ENCODE assay signal across 20 mouse cellular contexts in genomic region chr15:91103305-91103704, GRCm38 (mm10). TPM values are rescaled to one million over a fixed set of nuclear protein-coding genes. Genes with fewer than 3 reads are reported as not detected.
DNase-seq lines count a peak whose midpoint lies in the region; ATAC-seq and TF ChIP-seq lines count a peak whose summit lies in the region.
"Had no signal": no experiment of that assay in that cellular context is flagged by ENCODE, and none has a peak within 500 bp of the region (broad histone marks: within the 10 kb centered on the region; RNA-seq: fewer than 3 reads in every experiment).

No protein-coding gene starts in this region.

- no peaks in the 10 kb centered on the region for H3K79me3 ChIP-seq in C2C12 (ENCODE audit: low read depth)

- no peaks in the 10 kb centered on the region for H3K36me3 ChIP-seq in forebrain, embryonic 10.5 days (replicated peaks)
- no peaks in the 10 kb centered on the region for H3K36me3 ChIP-seq in forebrain, embryonic 14.5 days (ENCODE audit: control insufficient read depth, insufficient read depth, low read length)
- H3K36me3 ChIP-seq in liver, adult 2 months (ENCODE audit: control insufficient read depth, insufficient read depth, low read length): no peaks in the 10 kb centered on the region
- H3K36me3 ChIP-seq in C2C12 (ENCODE audit: control insufficient read depth, insufficient read depth): no peaks in the 10 kb centered on the region
- H3K36me3 ChIP-seq: embryonic facial prominence, embryonic 10.5 days; embryonic facial prominence, embryonic 12.5 days; forebrain, embryonic 12.5 days; forebrain, embryonic 15.5 days had no signal

- 93% methylated on average over 8 of the region's 8 CpGs for WGBS in forebrain, embryonic 10.5 days
- 94% methylated on average over 8 of the region's 8 CpGs for WGBS in forebrain, embryonic 14.5 days
- WGBS in liver, adult 2 months: 66% methylated on average over 8 of the region's 8 CpGs

- H3K4me2 ChIP-seq in forebrain, embryonic 14.5 days (ENCODE audit: low read length): no peak overlapping the region
- H3K4me2 ChIP-seq: embryonic facial prominence, embryonic 12.5 days; forebrain, embryonic 12.5 days; forebrain, embryonic 15.5 days had no signal

- peak; percentile 9 for DNase-seq in forebrain, embryonic 10.5 days (ENCODE audit: extremely low spot score, low spot score)
- no peak for DNase-seq in forebrain, embryonic 14.5 days (ENCODE audit: low spot score)
- peak; percentile 44 for DNase-seq in liver, adult 2 months (ENCODE audit: extremely low read depth, low read depth, low spot score)
- DNase-seq in liver: no peak
- DNase-seq: adrenal gland, adult 2 months; adrenal gland, postnatal 10 days; adrenal gland, postnatal 36 days; B cell, adult 2 months; cerebellum, adult 11-12 months; cerebellum, adult 2 months; cerebellum, adult 9-10 months; cerebellum, postnatal 10 days; cerebellum, postnatal 25 days; forebrain, postnatal 0 days had no signal

- H3K79me2 ChIP-seq in liver, adult 2 months (ENCODE audit: control insufficient read depth, insufficient read depth, low read length): no peaks in the 10 kb centered on the region
- no peaks in the 10 kb centered on the region for H3K79me2 ChIP-seq in C2C12 (ENCODE audit: control insufficient read depth, insufficient read depth)

- no peak overlapping the region for H3ac ChIP-seq in C2C12 (ENCODE audit: control insufficient read depth, insufficient read length, low read depth)

- H3K27me3 ChIP-seq in forebrain, embryonic 10.5 days (ENCODE audit: poor library complexity, severe bottlenecking): no peaks in the 10 kb centered on the region
- no peaks in the 10 kb centered on the region for H3K27me3 ChIP-seq in forebrain, embryonic 14.5 days (replicated peaks; ENCODE audit: control insufficient read depth, insufficient read depth, low read length)
- H3K27me3 ChIP-seq in liver, adult 2 months (ENCODE audit: control insufficient read depth, insufficient read depth, low read length): no peaks in the 10 kb centered on the region
- H3K27me3 ChIP-seq in C2C12 (ENCODE audit: control insufficient read depth, insufficient read depth, insufficient read length): no peaks in the 10 kb centered on the region
- H3K27me3 ChIP-seq: embryonic facial prominence, embryonic 12.5 days; forebrain, embryonic 12.5 days; forebrain, embryonic 15.5 days had no signal

- TF ChIP-seq POLR2A in liver, adult 2 months (IDR thresholded peaks at IDR 0.05; ENCODE audit: extremely low read depth, insufficient read depth, low read length): no peak

- TF ChIP-seq CTCF in liver, adult 2 months (IDR thresholded peaks at IDR 0.05; ENCODE audit: low read depth, low read length): no peak
- TF ChIP-seq CTCF in C2C12 (IDR thresholded peaks at IDR 0.05; ENCODE audit: control insufficient read depth, insufficient read depth, insufficient read length): no peak

- H3K4me3 ChIP-seq in forebrain, embryonic 10.5 days: no peak overlapping the region
- H3K4me3 ChIP-seq in forebrain, embryonic 14.5 days (ENCODE audit: low read depth, low read length): no peak overlapping the region
- no peak overlapping the region for H3K4me3 ChIP-seq in liver, adult 2 months (ENCODE audit: insufficient read depth, low read depth, low read length)
- H3K4me3 ChIP-seq in C2C12 (ENCODE audit: insufficient read depth, poor library complexity, severe bottlenecking): no peak overlapping the region
- H3K4me3 ChIP-seq: embryonic facial prominence, embryonic 10.5 days; embryonic facial prominence, embryonic 12.5 days; forebrain, embryonic 12.5 days; forebrain, embryonic 15.5 days had no signal

- H3K27ac ChIP-seq in forebrain, embryonic 10.5 days: no peak overlapping the region
- no peak overlapping the region for H3K27ac ChIP-seq in forebrain, embryonic 14.5 days (ENCODE audit: low read depth, low read length)
- no peak overlapping the region for H3K27ac ChIP-seq in liver, adult 2 months (replicated peaks; ENCODE audit: insufficient read depth, low read depth, low read length)
- H3K27ac ChIP-seq: embryonic facial prominence, embryonic 10.5 days; embryonic facial prominence, embryonic 12.5 days; forebrain, embryonic 12.5 days; forebrain, embryonic 15.5 days had no signal

- no peak overlapping the region for H3K9ac ChIP-seq in forebrain, embryonic 14.5 days (ENCODE audit: low read length)
- no peak overlapping the region for H3K9ac ChIP-seq in liver, adult 2 months (ENCODE audit: low read depth, low read length)
- H3K9ac ChIP-seq: embryonic facial prominence, embryonic 12.5 days; forebrain, embryonic 12.5 days; forebrain, embryonic 15.5 days; forebrain, postnatal 0 days had no signal

- no peaks in the 10 kb centered on the region for H3K9me3 ChIP-seq in forebrain, embryonic 10.5 days
- H3K9me3 ChIP-seq in forebrain, embryonic 14.5 days (replicated peaks; ENCODE audit: control insufficient read depth, low read length): no peaks in the 10 kb centered on the region
- H3K9me3 ChIP-seq: embryonic facial prominence, embryonic 10.5 days; embryonic facial prominence, embryonic 12.5 days; forebrain, embryonic 12.5 days; forebrain, embryonic 15.5 days had no signal

- ATAC-seq in forebrain, embryonic 14.5 days: no peak
- ATAC-seq: forebrain, embryonic 15.5 days; forebrain, postnatal 0 days had no signal

- H3K4me1 ChIP-seq in forebrain, embryonic 10.5 days: peaks cover 4% of the 10 kb centered on the region; the same call in 1 of the 2 replicates
- no peaks in the 10 kb centered on the region for H3K4me1 ChIP-seq in forebrain, embryonic 14.5 days (ENCODE audit: control insufficient read depth, insufficient read depth, low read length)
- peaks cover 2% of the 10 kb centered on the region; the same call in 1 of the 2 replicates for H3K4me1 ChIP-seq in liver, adult 2 months (ENCODE audit: control insufficient read depth, insufficient read depth, low read length)
- H3K4me1 ChIP-seq: embryonic facial prominence, embryonic 10.5 days; embryonic facial prominence, embryonic 12.5 days; forebrain, embryonic 15.5 days had no signal

TF ChIP-seq in C2C12, 6 proteins besides CTCF, POLR2A, EP300 and RAD21:
- TF ChIP-seq MYOG (IDR thresholded peaks at IDR 0.05; ENCODE audit: control insufficient read depth, extremely low read depth, insufficient read length) (no peak), CEBPB (IDR thresholded peaks at IDR 0.05; ENCODE audit: low read depth) (peak; percentile 54)

RNA-seq across cellular contexts. Expression of gene Kif21a, which starts 53.6 kb away (rescaled TPM):
- 26.7 and 26.8 TPM in 2 replicates for polyA plus RNA-seq in forebrain, embryonic 10.5 days (2016; fragmentation: Nextera tagmentation; extraction: Ambion mirVana)
- 50.3 and 53.6 TPM in 2 replicates for polyA plus RNA-seq in forebrain, embryonic 14.5 days (2014; fragmentation: Nextera tagmentation; extraction: Ambion mirVana)
- total RNA-seq in liver, adult 2 months (2014; rRNA removed): 40.9 and 47.9 TPM in 2 replicates
- 8.1 and 8.6 TPM in 2 replicates for polyA plus RNA-seq in liver, adult 2 months (2012; rRNA removed)
- polyA plus RNA-seq in C2C12 (2012; fragmentation: generic; extraction: Trizol): 3.1 TPM
- total RNA-seq: MEL had no signal

Comparison
In these comparisons a context has a peak if more than half of its experiments do, and no peak if none do; other contexts are left out.
1. DNase-seq: peak in forebrain, embryonic 10.5 days (single experiment) and liver, adult 2 months (single experiment); none in forebrain, embryonic 14.5 days (single experiment) and liver (single experiment).